Mouse (Mus musculus): ENCODE results near the gene Tmem56. TPM values are rescaled to one million over a fixed set of nuclear protein-coding genes. Genes with fewer than 3 reads are reported as not detected.

Tmem56 gene
- polyA plus RNA-seq, 1 experiment, result 1.1 TPM

- no peak overlapping the region for H3K4me3 ChIP-seq (replicated peaks)
- H3K4me1 ChIP-seq (ENCODE audit: control insufficient read depth), result no peaks in the 10 kb centered on the region
- H3K9me3 ChIP-seq (ENCODE audit: control insufficient read depth, low read length), result no peaks in the 10 kb centered on the region
- no peaks in the 10 kb centered on the region for H3K27me3 ChIP-seq (ENCODE audit: control insufficient read depth)
- TF ChIP-seq GATA1 (IDR thresholded peaks at IDR 0.05; ENCODE audit: low read length), result no peak
- TF ChIP-seq TAL1 (IDR thresholded peaks at IDR 0.05; ENCODE audit: low read length), result no peak
- no peaks in the 10 kb centered on the region for H3K36me3 ChIP-seq (ENCODE audit: control insufficient read depth)
Observed at GRCm38 (mm10) chr3:121156451-121157186, 126.3 kb downstream of the Tmem56 start.

GRCm38 (mm10) chr3:121156043-121156442 lies 126.9 kb downstream of the Tmem56 start:
- Histone ChIP-seq H3K36me3 (ENCODE audit: control insufficient read depth) (no peaks in the 10 kb centered on the region), H3K9me3 (ENCODE audit: control insufficient read depth, low read length) (no peaks in the 10 kb centered on the region), H3K4me3 (replicated peaks) (no peak overlapping the region), H3K27me3 (ENCODE audit: control insufficient read depth) (no peaks in the 10 kb centered on the region), H3K4me1 (ENCODE audit: control insufficient read depth) (no peaks in the 10 kb centered on the region)
- TF ChIP-seq TAL1 (IDR thresholded peaks at IDR 0.05; ENCODE audit: low read length) (no peak), GATA1 (IDR thresholded peaks at IDR 0.05; ENCODE audit: low read length) (no peak)

Other genes with a start within 250 kb of the Tmem56 start
- 0.04 TPM in 1 of 2 replicates, not detected in the other for gene Rwdd3, start 111.4 kb downstream of the Tmem56 start, polyA plus RNA-seq (2012)
- 0.59 and 1.2 TPM in 2 replicates for gene Alg14, start 8.7 kb upstream of the Tmem56 start, polyA plus RNA-seq (2012)
- 0.15 and 0.17 TPM in 2 replicates for gene Cnn3, start 143.4 kb upstream of the Tmem56 start, polyA plus RNA-seq (2012)
- gene Slc44a3, start 249.3 kb upstream of the Tmem56 start, polyA plus RNA-seq (2012), result not detected in 2 replicates